Mouse (Mus musculus): ENCODE measurements around the gene Preb.

DNA sequence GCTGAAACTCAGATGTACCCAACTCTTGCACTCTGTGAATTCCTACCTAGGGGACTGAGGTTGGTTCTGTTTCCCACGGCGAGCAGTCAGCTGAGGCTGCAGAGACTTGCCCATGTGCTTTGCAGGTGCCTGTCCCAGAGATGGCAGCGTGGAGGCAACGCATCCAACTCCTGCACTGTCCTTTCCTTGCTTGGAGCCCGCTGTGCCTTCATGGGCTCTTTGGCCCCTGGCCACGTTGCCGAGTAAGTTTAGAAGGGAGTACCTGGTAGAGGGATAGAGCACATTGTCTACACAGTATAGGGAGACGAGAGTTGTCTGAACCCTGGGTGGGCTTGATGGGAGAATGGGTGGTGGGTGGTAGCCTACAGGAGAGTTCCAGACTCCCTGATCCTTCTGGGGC lies 35.5 kb downstream of the Preb start:
- TF ChIP-seq GATA1 (IDR thresholded peaks at IDR 0.05; ENCODE audit: borderline replicate concordance, low read length) (no peak), FLI1 (IDR thresholded peaks at IDR 0.05; ENCODE audit: low read length) (no peak)
